Mouse (Mus musculus) liver, embryonic 14.5 days (tissue): ENCODE data around the gene Trpm2.

Experiments used
- CTCF ChIP-seq: IDR thresholded peaks from 2 replicates; pipeline ENCODE4 v1.5.1; 2016; ENCODE audit warnings: antibody characterized with exemption, low read depth, control low read depth
- EP300 ChIP-seq: IDR thresholded peaks from 2 replicates; pipeline ENCODE4 v1.6.1; 2016; ENCODE audit warnings: antibody characterized with exemption, low read depth

GRCm38 (mm10) chr10:77880305-77880704, 90.1 kb downstream of the Trpm2 start:
- TF ChIP-seq CTCF (no peak), EP300 (no peak)
